In genomic region chr6:78066323-78066722, GRCm38 (mm10) we compare ENCODE assay signal across 12 mouse cellular contexts.
"Had no signal": no experiment of that assay in that cellular context is flagged by ENCODE, and none has a peak within 500 bp of the region (broad histone marks: within the 10 kb centered on the region; RNA-seq: fewer than 3 reads in every experiment).

No protein-coding gene starts in this region.

- DNase-seq: kidney, postnatal 10 days; kidney, postnatal 4 days; left cerebral cortex, postnatal 4 days; lung, adult 18-20 months; lung, postnatal 36 days; right cerebral cortex, postnatal 14 days; thymus, adult 2 months; thymus, postnatal 25 days had no signal

- H3K36me3 ChIP-seq: limb, embryonic 13.5 days; stomach, embryonic 15.5 days had no signal

- H3K4me3 ChIP-seq: layer of hippocampus, adult 2 months; limb, embryonic 13.5 days; stomach, embryonic 15.5 days had no signal

- H3K4me2 ChIP-seq: limb, embryonic 13.5 days; stomach, embryonic 15.5 days had no signal

- H3K9ac ChIP-seq: limb, embryonic 13.5 days; liver, embryonic 14.5 days; stomach, embryonic 15.5 days had no signal

- H3K27ac ChIP-seq: layer of hippocampus, adult 2 months; limb, embryonic 13.5 days; liver, embryonic 14.5 days; stomach, embryonic 15.5 days had no signal

- H3K9me3 ChIP-seq: limb, embryonic 13.5 days; stomach, embryonic 15.5 days had no signal

- H3K4me1 ChIP-seq: limb, embryonic 13.5 days; stomach, embryonic 15.5 days had no signal

- H3K27me3 ChIP-seq: limb, embryonic 13.5 days; stomach, embryonic 15.5 days had no signal
